Comparison of ENCODE assay signal across 9 mouse cellular contexts in the genomic region with DNA sequence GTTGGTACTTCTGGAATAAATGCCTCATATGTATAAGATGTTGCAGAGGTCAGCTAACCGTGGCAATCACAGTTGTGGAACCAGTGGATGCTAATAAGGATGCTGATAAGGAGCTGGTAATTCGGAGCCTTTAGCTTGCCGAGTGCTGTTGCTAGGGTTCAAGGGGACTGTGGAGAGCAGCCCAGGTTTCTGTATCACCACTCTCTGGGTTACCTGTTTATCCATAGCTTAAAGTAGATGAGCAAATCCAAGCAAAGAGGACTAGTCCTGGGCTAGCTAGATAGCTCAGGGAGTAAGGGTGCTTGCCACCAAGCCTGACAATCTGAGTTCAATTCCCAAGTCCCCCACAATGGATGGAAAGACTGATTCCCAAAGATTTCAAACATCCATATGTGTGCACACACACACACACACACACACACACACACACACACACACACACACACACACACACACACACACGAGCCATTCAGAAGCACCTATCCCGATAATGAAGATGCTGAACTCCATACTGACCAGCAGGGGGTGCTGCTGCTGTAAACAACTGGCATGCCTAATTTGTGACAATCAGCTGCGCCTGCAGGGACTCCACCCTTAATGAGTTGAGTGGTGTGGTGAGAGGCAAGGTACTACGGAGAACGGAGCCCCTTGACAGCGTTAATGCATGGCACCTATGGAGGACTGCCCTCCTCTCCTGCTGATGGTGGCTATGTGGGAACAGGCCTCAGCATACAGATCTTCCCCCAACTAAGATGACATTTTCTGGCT.
DNase-seq lines count a peak whose midpoint lies in the region; ATAC-seq lines count a peak whose summit lies in the region.
"Had no signal": no experiment of that assay in that cellular context is flagged by ENCODE, and none has a peak within 500 bp of the region (broad histone marks: within the 10 kb centered on the region; RNA-seq: fewer than 3 reads in every experiment).

No protein-coding gene starts in this region.

- H3K4me3 ChIP-seq in intestine, embryonic 14.5 days (ENCODE audit: low read depth, low read length) = no peak overlapping the region
- H3K4me3 ChIP-seq in intestine, embryonic 16.5 days (ENCODE audit: low read length) = no peak overlapping the region
- H3K4me3 ChIP-seq in embryonic facial prominence, embryonic 11.5 days (ENCODE audit: low read depth, low read length) = no peak overlapping the region
- no peak overlapping the region for H3K4me3 ChIP-seq in midbrain, embryonic 14.5 days (replicated peaks; ENCODE audit: low read depth, low read length)
- H3K4me3 ChIP-seq: lung, embryonic 15.5 days had no signal

- DNase-seq in intestine, embryonic 14.5 days (ENCODE audit: low spot score) = peak; percentile 65
- DNase-seq in adrenal gland, postnatal 10 days = peak; percentile 71
- DNase-seq in embryonic facial prominence, embryonic 11.5 days (ENCODE audit: low spot score) = peak; percentile 82
- peak; percentile 68 for DNase-seq in heart, postnatal 4 days
- peak; percentile 39 to 57 for DNase-seq in left cerebral cortex, postnatal 10 days (ENCODE audit: extremely low spot score in 1 of 2, low spot score in 2 of 2)
- peak; percentile 85 for DNase-seq in midbrain, embryonic 14.5 days
- peak; percentile 63 for DNase-seq in splenic B cell, adult 2 months (ENCODE audit: low read depth, low spot score)

- H3K27me3 ChIP-seq in intestine, embryonic 14.5 days (replicated peaks; ENCODE audit: control insufficient read depth, insufficient read depth, low read length) = no peaks in the 10 kb centered on the region
- H3K27me3 ChIP-seq in intestine, embryonic 16.5 days (replicated peaks; ENCODE audit: control insufficient read depth, insufficient read depth, low read length) = no peaks in the 10 kb centered on the region
- H3K27me3 ChIP-seq in embryonic facial prominence, embryonic 11.5 days (ENCODE audit: control insufficient read depth, insufficient read depth, low read length) = no peaks in the 10 kb centered on the region
- H3K27me3 ChIP-seq in midbrain, embryonic 14.5 days (ENCODE audit: control insufficient read depth, insufficient read depth, low read length) = no peaks in the 10 kb centered on the region
- no peaks in the 10 kb centered on the region for H3K27me3 ChIP-seq in splenic B cell, adult 2 months (ENCODE audit: control insufficient read depth, insufficient read depth, low read length, poor library complexity, severe bottlenecking)
- H3K27me3 ChIP-seq: lung, embryonic 15.5 days had no signal

- peaks cover 5% of the 10 kb centered on the region; the same call in 1 of the 2 replicates for H3K9me3 ChIP-seq in intestine, embryonic 14.5 days (ENCODE audit: control insufficient read depth, low read length)
- no peaks in the 10 kb centered on the region for H3K9me3 ChIP-seq in intestine, embryonic 16.5 days (ENCODE audit: control insufficient read depth, low read length)
- H3K9me3 ChIP-seq in embryonic facial prominence, embryonic 11.5 days (replicated peaks; ENCODE audit: control insufficient read depth, low read length) = no peaks in the 10 kb centered on the region
- H3K9me3 ChIP-seq in midbrain, embryonic 14.5 days (ENCODE audit: control insufficient read depth, low read length) = peaks cover 7% of the 10 kb centered on the region; the same call in 1 of the 2 replicates
- H3K9me3 ChIP-seq: lung, embryonic 15.5 days had no signal

- ATAC-seq in intestine, embryonic 14.5 days (replicated peaks; ENCODE audit: low FRiP score, low TSS enrichment, low read depth) = no peak
- no peak for ATAC-seq in intestine, embryonic 16.5 days
- no peak for ATAC-seq in embryonic facial prominence, embryonic 11.5 days (replicated peaks; ENCODE audit: insufficient number of reproducible peaks, low FRiP score, low TSS enrichment, low read depth)
- peak; percentile 75 for ATAC-seq in midbrain, embryonic 14.5 days (ENCODE audit: low FRiP score, low TSS enrichment)

- H3K27ac ChIP-seq in intestine, embryonic 14.5 days (ENCODE audit: low read depth) = no peak overlapping the region
- no peak overlapping the region for H3K27ac ChIP-seq in intestine, embryonic 16.5 days (ENCODE audit: low read length)
- no peak overlapping the region for H3K27ac ChIP-seq in embryonic facial prominence, embryonic 11.5 days (replicated peaks; ENCODE audit: low read depth, low read length)
- 0 out of 2 replicates have a peak overlapping the region, but pooled peaks have one; percentile 41 for H3K27ac ChIP-seq in midbrain, embryonic 14.5 days (replicated peaks; ENCODE audit: low read depth, low read length)
- H3K27ac ChIP-seq: lung, embryonic 15.5 days had no signal

- intact Hi-C loops in left cerebral cortex, postnatal 10 days (cut with DNase I) = loop anchor here (2.0 to 5.0 kb wide), 2 partner anchors 98 to 163 kb away; a partner anchor contains a TSS

- no peak overlapping the region for H3K4me2 ChIP-seq in intestine, embryonic 14.5 days (ENCODE audit: low read length)
- H3K4me2 ChIP-seq in intestine, embryonic 16.5 days (ENCODE audit: low read depth, low read length) = no peak overlapping the region
- no peak overlapping the region for H3K4me2 ChIP-seq in embryonic facial prominence, embryonic 11.5 days (ENCODE audit: low read depth, low read length)
- H3K4me2 ChIP-seq in midbrain, embryonic 14.5 days (ENCODE audit: low read length) = no peak overlapping the region
- H3K4me2 ChIP-seq: lung, embryonic 15.5 days had no signal

- H3K4me1 ChIP-seq in intestine, embryonic 14.5 days (replicated peaks; ENCODE audit: control insufficient read depth, insufficient read depth, low read length) = no peaks in the 10 kb centered on the region
- H3K4me1 ChIP-seq in intestine, embryonic 16.5 days (ENCODE audit: control insufficient read depth, insufficient read depth, low read length) = no peaks in the 10 kb centered on the region
- no peaks in the 10 kb centered on the region for H3K4me1 ChIP-seq in embryonic facial prominence, embryonic 11.5 days (ENCODE audit: control insufficient read depth, insufficient read depth, low read length)
- H3K4me1 ChIP-seq in midbrain, embryonic 14.5 days (ENCODE audit: control insufficient read depth, insufficient read depth, low read length) = no peaks in the 10 kb centered on the region

- H3K36me3 ChIP-seq in intestine, embryonic 14.5 days (ENCODE audit: control insufficient read depth, insufficient read depth, low read length) = no peaks in the 10 kb centered on the region
- H3K36me3 ChIP-seq in intestine, embryonic 16.5 days (ENCODE audit: control insufficient read depth, insufficient read depth, low read length) = no peaks in the 10 kb centered on the region
- no peaks in the 10 kb centered on the region for H3K36me3 ChIP-seq in embryonic facial prominence, embryonic 11.5 days (replicated peaks; ENCODE audit: control insufficient read depth, insufficient read depth, low read depth, low read length)
- H3K36me3 ChIP-seq in midbrain, embryonic 14.5 days (ENCODE audit: control insufficient read depth, insufficient read depth, low read length) = peaks cover 42% of the 10 kb centered on the region
- H3K36me3 ChIP-seq in splenic B cell, adult 2 months (ENCODE audit: control insufficient read depth, insufficient read depth, low read length, poor library complexity, severe bottlenecking) = no peaks in the 10 kb centered on the region
- H3K36me3 ChIP-seq: lung, embryonic 15.5 days had no signal

- no peak overlapping the region for H3K9ac ChIP-seq in intestine, embryonic 14.5 days (ENCODE audit: low read length)
- H3K9ac ChIP-seq in intestine, embryonic 16.5 days (ENCODE audit: low read depth, low read length) = no peak overlapping the region
- H3K9ac ChIP-seq in embryonic facial prominence, embryonic 11.5 days (replicated peaks; ENCODE audit: low read length) = no peak overlapping the region
- no peak overlapping the region for H3K9ac ChIP-seq in midbrain, embryonic 14.5 days (replicated peaks; ENCODE audit: low read length)
- H3K9ac ChIP-seq: lung, embryonic 15.5 days had no signal

- WGBS in intestine, embryonic 14.5 days = 29% methylated on average over 9 of the region's 9 CpGs
- 27% methylated on average over 9 of the region's 9 CpGs for WGBS in intestine, embryonic 16.5 days
- 28% methylated on average over 9 of the region's 9 CpGs for WGBS in embryonic facial prominence, embryonic 11.5 days
- 29% methylated on average over 9 of the region's 9 CpGs for WGBS in midbrain, embryonic 14.5 days
